Mouse (Mus musculus): ENCODE results near the gene Kars. TPM values are rescaled to one million over a fixed set of nuclear protein-coding genes. Genes with fewer than 3 reads are reported as not detected.

The Kars gene
- total and polyA plus RNA-seq, 3 experiments, result 257 to 400 (median 304) TPM

GRCm38 (mm10) chr8:111961330-111961729, 49.8 kb downstream of the Kars start:
- Histone ChIP-seq H3K4me1 (ENCODE audit: control insufficient read depth in 1 of 2, insufficient read depth in 2 of 2) (peaks cover 3 to 19% of the 10 kb centered on the region in 2 experiments; a peak in 2 of 4 replicates), H3K27me3 (replicated peaks) (no peaks in the 10 kb centered on the region), H3K36me3 (replicated peaks in 1 of 2; ENCODE audit: control insufficient read depth in 1 of 2, insufficient read depth in 1 of 2, low read length in 1 of 2) (peaks cover 21 to 68% of the 10 kb centered on the region in 2 experiments), H3K27ac (ENCODE audit: insufficient read depth, low read depth) (no peak overlapping the region), H3K9me3 (replicated peaks; ENCODE audit: low read length) (no peaks in the 10 kb centered on the region), H3K9ac (ENCODE audit: insufficient read depth, low read depth) (no peak overlapping the region), H3K4me3 (replicated peaks in 1 of 3; ENCODE audit: low read depth in 2 of 3, low read length in 2 of 3, poor library complexity in 1 of 3) (no peak overlapping the region), H3K79me2 (replicated peaks; ENCODE audit: control insufficient read depth, extremely low read depth, insufficient read depth, poor library complexity, severe bottlenecking) (no peaks in the 10 kb centered on the region; the same call in 1 of the 2 replicates), H3K4me2 (ENCODE audit: insufficient read depth, low read depth, poor library complexity, severe bottlenecking) (no peak overlapping the region)
- no peak for TF ChIP-seq GABPA (IDR thresholded peaks at IDR 0.05; ENCODE audit: insufficient replicate concordance, low read depth, low read length)
- no peak for TF ChIP-seq EP300 (IDR thresholded peaks at IDR 0.05; ENCODE audit: low read length)
- no peak for TF ChIP-seq ZKSCAN1 (IDR thresholded peaks at IDR 0.05; ENCODE audit: borderline replicate concordance, low read depth, low read length)
- no peak for TF ChIP-seq MEF2A (IDR thresholded peaks at IDR 0.05; ENCODE audit: borderline replicate concordance, low read depth, low read length)
- TF ChIP-seq USF2 (conservative IDR thresholded peaks at IDR 0.05; ENCODE audit: low read depth, low read length), result no peak
- TF ChIP-seq MAX (IDR thresholded peaks at IDR 0.05; ENCODE audit: low read length), result no peak
- TF ChIP-seq RAD21 (IDR thresholded peaks at IDR 0.05; ENCODE audit: low read depth, low read length), result no peak
- no peak for TF ChIP-seq POLR2AphosphoS2 (IDR thresholded peaks at IDR 0.05; ENCODE audit: low read depth, low read length)
- no peak for TF ChIP-seq ETS1 (conservative IDR thresholded peaks at IDR 0.05; ENCODE audit: low read depth, low read length)
- TF ChIP-seq TBP (conservative IDR thresholded peaks at IDR 0.05; ENCODE audit: low read depth, low read length), result no peak
- no peak for TF ChIP-seq MAFK (IDR thresholded peaks at IDR 0.05; ENCODE audit: insufficient replicate concordance, low read length)
- in situ Hi-C loops (cut with MboI; ENCODE audit: low pct_ligation_motif_present, low pct_unique_long_range_greater_than_20kb, low sequenced_read_pairs) (no loop called here), dilution Hi-C loops (cut with MboI; ENCODE audit: extremely low pct_ligation_motif_present, extremely low pct_unique_long_range_greater_than_20kb, low sequenced_read_pairs) (no loop called here)
- no peak for DNase-seq (ENCODE audit: extremely low read depth)

DNA sequence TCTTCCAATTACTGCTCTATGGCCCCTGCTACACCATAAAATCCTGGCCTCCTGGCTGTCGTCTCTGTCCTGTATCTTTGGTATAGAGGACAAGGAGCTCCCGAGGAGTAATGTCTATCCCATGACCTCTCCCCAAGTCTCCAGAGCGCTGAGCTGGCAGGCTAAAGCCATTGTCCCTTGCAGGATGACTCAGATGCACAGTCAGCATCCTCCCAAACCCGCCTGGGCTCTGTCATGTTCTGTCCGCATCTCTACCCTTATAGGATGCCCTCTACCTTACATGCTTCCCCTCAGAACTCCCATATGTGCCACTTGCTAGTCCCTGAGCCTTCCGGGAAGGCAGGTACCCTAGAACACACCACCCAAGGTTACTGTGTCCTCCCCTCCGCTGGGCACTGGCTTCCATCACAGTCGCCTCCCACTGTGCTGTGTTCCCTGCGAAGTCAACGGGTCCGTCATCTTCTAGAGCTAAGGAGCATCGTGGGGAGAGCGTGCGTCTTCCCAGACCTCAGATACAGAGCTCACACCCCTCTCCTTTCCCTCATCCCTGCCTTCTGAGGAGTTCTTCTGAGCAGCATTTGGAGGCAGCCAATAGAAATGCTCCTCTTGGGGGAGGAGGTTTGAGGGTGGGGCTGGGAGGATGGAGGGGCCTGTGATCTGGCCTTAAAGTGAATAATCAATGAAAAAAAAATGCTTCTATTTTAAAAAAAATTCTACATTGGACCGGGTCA, 50.4 kb downstream of the Kars start:
- Histone ChIP-seq H3K4me3 (replicated peaks in 1 of 3; ENCODE audit: low read depth in 2 of 3, low read length in 2 of 3, poor library complexity in 1 of 3) (no peak overlapping the region), H3K36me3 (replicated peaks in 1 of 2; ENCODE audit: control insufficient read depth in 1 of 2, insufficient read depth in 1 of 2, low read length in 1 of 2) (peaks cover 24 to 66% of the 10 kb centered on the region in 2 experiments), H3K27me3 (replicated peaks) (no peaks in the 10 kb centered on the region), H3K4me1 (ENCODE audit: control insufficient read depth in 1 of 2, insufficient read depth in 2 of 2) (peaks cover 3 to 23% of the 10 kb centered on the region in 2 experiments; a peak in 2 of 4 replicates), H3K9me3 (replicated peaks; ENCODE audit: low read length) (no peaks in the 10 kb centered on the region), H3K4me2 (ENCODE audit: insufficient read depth, low read depth, poor library complexity, severe bottlenecking) (no peak overlapping the region), H3K79me2 (replicated peaks; ENCODE audit: control insufficient read depth, extremely low read depth, insufficient read depth, poor library complexity, severe bottlenecking) (no peaks in the 10 kb centered on the region; the same call in 1 of the 2 replicates), H3K9ac (ENCODE audit: insufficient read depth, low read depth) (no peak overlapping the region), H3K27ac (ENCODE audit: insufficient read depth, low read depth) (no peak overlapping the region)
- no peak for TF ChIP-seq IRF4 (IDR thresholded peaks at IDR 0.05; ENCODE audit: low read depth, low read length)
- TF ChIP-seq E2F4 (IDR thresholded peaks at IDR 0.05; ENCODE audit: insufficient replicate concordance, low read depth, low read length), result no peak
- no peak for TF ChIP-seq TCF12 (IDR thresholded peaks at IDR 0.05; ENCODE audit: low read depth, low read length)
- no peak for TF ChIP-seq ZNF384 (IDR thresholded peaks at IDR 0.05; ENCODE audit: low read depth, low read length)
- no peak for TF ChIP-seq JUND (conservative IDR thresholded peaks at IDR 0.05; ENCODE audit: low read depth, low read length)
- TF ChIP-seq NRF1 (IDR thresholded peaks at IDR 0.05; ENCODE audit: low read depth, low read length), result no peak
- TF ChIP-seq MXI1 (IDR thresholded peaks at IDR 0.05; ENCODE audit: low read depth, low read length), result no peak
- no peak for TF ChIP-seq CHD1 (IDR thresholded peaks at IDR 0.05; ENCODE audit: low read depth, low read length)
- TF ChIP-seq BHLHE40 (IDR thresholded peaks at IDR 0.05; ENCODE audit: low read depth, low read length), result no peak
- no peak for TF ChIP-seq TBP (conservative IDR thresholded peaks at IDR 0.05; ENCODE audit: low read depth, low read length)
- TF ChIP-seq JUN (IDR thresholded peaks at IDR 0.05; ENCODE audit: insufficient read depth, low read depth, low read length), result no peak
- TF ChIP-seq PAX5 (IDR thresholded peaks at IDR 0.05; ENCODE audit: low read length), result no peak
- TF ChIP-seq RCOR1 (conservative IDR thresholded peaks at IDR 0.05; ENCODE audit: low read depth, low read length), result no peak
- no peak for TF ChIP-seq HCFC1 (IDR thresholded peaks at IDR 0.05; ENCODE audit: low read depth, low read length)
- TF ChIP-seq MAZ (IDR thresholded peaks at IDR 0.05; ENCODE audit: low read depth, low read length), result no peak
- no peak for TF ChIP-seq MAX (IDR thresholded peaks at IDR 0.05; ENCODE audit: low read length)
- in situ Hi-C loops (cut with MboI; ENCODE audit: low pct_ligation_motif_present, low pct_unique_long_range_greater_than_20kb, low sequenced_read_pairs) (no loop called here), dilution Hi-C loops (cut with MboI; ENCODE audit: extremely low pct_ligation_motif_present, extremely low pct_unique_long_range_greater_than_20kb, low sequenced_read_pairs) (no loop called here)
- DNase-seq (ENCODE audit: extremely low read depth), result no peak
